Mouse (Mus musculus) stomach, postnatal 0 days (tissue): ENCODE data around the gene Gsto2. TPM values are rescaled to one million over a fixed set of nuclear protein-coding genes. Genes with fewer than 3 reads are reported as not detected.

Experiments used
- ATAC-seq: fragments of 200-750 bp; cut with Nextera tagmentation; 2 replicates; pipeline ENCODE4 v1.8.0; 2017; ENCODE audit not compliant: low FRiP score, low TSS enrichment
- DNase-seq: peaks from one replicate; pipeline ENCODE4 v3.0.0-alpha.2; 2016; ENCODE audit warnings: low spot score
- H3K27ac ChIP-seq: fragments of 300-500 bp; sonication (generic); replicated peaks from 2 replicates; pipeline ENCODE4 v1.5.1; 2014; ENCODE audit warnings: mild to moderate bottlenecking, control low read depth
- H3K27me3 ChIP-seq: fragments of 300-500 bp; sonication (generic); 2 replicates; pipeline ENCODE4 v1.6.1; 2014; ENCODE audit warnings: low read length; ENCODE audit not compliant: control insufficient read depth, insufficient read depth
- H3K36me3 ChIP-seq: fragments of 300-500 bp; sonication (generic); 2 replicates; pipeline ENCODE4 v1.6.1; 2014; ENCODE audit warnings: low read length, mixed read lengths; ENCODE audit not compliant: control insufficient read depth, insufficient read depth
- H3K4me1 ChIP-seq: fragments of 300-500 bp; sonication (generic); replicated peaks from 2 replicates; pipeline ENCODE4 v1.6.1; 2014; ENCODE audit warnings: antibody characterized with exemption; ENCODE audit not compliant: control insufficient read depth, insufficient read depth
- H3K4me2 ChIP-seq: fragments of 300-500 bp; sonication (generic); replicated peaks from 2 replicates; pipeline ENCODE4 v1.6.1; 2014; ENCODE audit warnings: low read depth, mild to moderate bottlenecking, control low read depth, moderate library complexity
- H3K4me3 ChIP-seq: fragments of 300-500 bp; sonication (generic); 2 replicates; pipeline ENCODE4 v1.5.1; 2014; ENCODE audit warnings: low read depth, low read length, control low read depth
- H3K9ac ChIP-seq: fragments of 300-500 bp; sonication (generic); 2 replicates; pipeline ENCODE4 v1.6.1; 2014; ENCODE audit warnings: mild to moderate bottlenecking, low read length, control low read depth, mixed read lengths
- H3K9me3 ChIP-seq: fragments of 300-500 bp; sonication (generic); 2 replicates; pipeline ENCODE4 v1.6.1; 2016; ENCODE audit warnings: low read length; ENCODE audit not compliant: control insufficient read depth
- CTCF ChIP-seq: IDR thresholded peaks from 2 replicates; pipeline ENCODE4 v1.5.1; 2016; ENCODE audit warnings: antibody characterized with exemption, low read depth, mild to moderate bottlenecking, moderate library complexity
- EP300 ChIP-seq: optimal IDR thresholded peaks from 2 replicates; pipeline ENCODE3; 2016; ENCODE audit warnings: antibody characterized with exemption
- WGBS: fragments of 180-500 bp; shearing (Covaris S2); extraction: QIAGEN DNeasy Blood & Tissue Kit; methylation state at CpG from one replicate; pipeline ENCODE4 v1.1.7; 2014; 5-methylcytosine and 5-hydroxymethylcytosine counted together
- polyA plus RNA-seq: library from polyadenylated mRNA; unstranded; fragments of >200 nt; fragmentation: Nextera tagmentation; extraction: Ambion mirVana; gene quantifications from 2 replicates; pipeline ENCODE4 v1.2.1, GENCODE M21; 2015

Gsto2 gene
- polyA plus RNA-seq, 1 experiment from 2014 or later, result 3.5 TPM

DNA sequence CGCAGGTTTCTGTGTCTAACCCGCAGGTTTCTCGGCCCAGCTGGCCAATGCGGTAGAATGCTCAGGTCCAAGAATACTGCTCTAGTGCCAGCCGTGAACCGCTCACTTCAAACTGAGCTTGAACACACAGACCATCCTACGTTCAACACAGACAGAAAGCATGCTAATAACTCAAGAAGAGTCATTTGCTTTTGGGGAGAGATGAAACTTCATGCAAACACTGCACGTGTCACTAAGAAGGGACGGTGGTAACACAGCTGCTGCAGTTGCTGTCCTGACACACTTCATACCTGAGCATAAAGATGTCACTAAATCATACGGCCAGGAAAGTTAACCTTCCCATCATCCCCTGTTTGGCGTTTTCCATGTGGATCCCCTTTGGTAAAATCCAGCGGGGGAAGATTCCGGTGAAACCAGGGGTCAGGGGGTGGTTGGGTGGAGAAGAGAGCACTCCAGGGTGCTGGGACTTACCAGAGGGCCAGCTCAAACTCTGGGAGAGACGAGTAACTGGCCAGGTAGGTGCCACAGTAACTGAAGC lies 35.4 kb upstream of the Gsto2 start:
- no peak for ATAC-seq
- Histone ChIP-seq H3K27me3 (no peaks in the 10 kb centered on the region), H3K9ac (no peak overlapping the region), H3K4me2 (no peak overlapping the region), H3K9me3 (no peaks in the 10 kb centered on the region), H3K36me3 (no peaks in the 10 kb centered on the region), H3K4me1 (no peaks in the 10 kb centered on the region), H3K4me3 (no peak overlapping the region), H3K27ac (no peak overlapping the region)
- TF ChIP-seq CTCF, result no peak
- no peak for TF ChIP-seq EP300
- WGBS, result 81% methylated on average over 14 of the region's 14 CpGs
- no peak for DNase-seq

DNA sequence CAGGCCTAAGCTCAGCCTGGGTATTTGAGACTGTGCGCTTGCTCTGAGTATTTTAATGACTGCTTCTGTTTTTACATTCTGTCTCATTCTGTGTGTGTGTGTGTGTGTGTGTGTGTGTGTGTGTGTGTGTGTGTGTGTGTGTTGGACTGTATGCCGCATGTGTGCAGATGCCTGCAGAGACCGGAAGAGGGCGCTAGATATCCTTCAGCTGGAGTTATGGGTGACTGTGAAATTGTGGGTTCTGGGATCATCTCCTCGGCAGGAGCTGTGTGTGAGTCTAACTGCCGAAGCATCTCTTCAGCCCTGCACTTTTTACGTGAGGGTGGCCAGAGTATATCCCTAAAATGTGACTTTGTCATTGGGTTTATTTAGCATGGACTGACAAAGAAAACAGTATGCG lies 34.2 kb upstream of the Gsto2 start:
- 95% methylated on average over 8 of the region's 8 CpGs for WGBS

DNA sequence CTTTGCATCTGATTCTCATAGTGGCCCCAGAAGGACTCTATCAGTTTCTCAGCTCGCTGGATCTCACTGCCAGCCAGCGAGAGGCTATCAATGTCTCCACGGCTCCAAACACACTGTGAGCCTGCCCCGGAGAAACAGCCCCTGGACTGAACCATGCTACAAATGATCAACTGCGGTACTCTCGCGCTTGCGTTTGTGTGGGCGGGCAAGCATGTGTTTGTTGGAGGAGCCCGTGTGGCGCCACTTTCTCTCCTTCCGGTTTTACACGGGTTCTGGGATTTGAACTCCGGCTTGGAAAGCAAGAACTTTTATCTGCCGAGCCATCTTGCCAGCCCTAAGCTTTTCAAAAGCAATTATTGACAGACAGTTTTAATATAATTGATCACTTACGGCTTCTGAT lies 33.0 kb upstream of the Gsto2 start:
- Histone ChIP-seq H3K4me2 (no peak overlapping the region), H3K4me3 (no peak overlapping the region), H3K4me1 (no peaks in the 10 kb centered on the region), H3K9ac (no peak overlapping the region), H3K36me3 (no peaks in the 10 kb centered on the region), H3K9me3 (no peaks in the 10 kb centered on the region), H3K27me3 (no peaks in the 10 kb centered on the region), H3K27ac (no peak overlapping the region)
- ATAC-seq (no peak), DNase-seq (no peak)
- TF ChIP-seq EP300 (no peak), CTCF (no peak)
- WGBS, result 86% methylated on average over 16 of the region's 16 CpGs

More for the DNA sequence above, 34.2 kb upstream of the Gsto2 start:
- DNase-seq (no peak), ATAC-seq (no peak)
- no peak overlapping the region for H3K4me3 ChIP-seq
- no peaks in the 10 kb centered on the region for H3K27me3 ChIP-seq
- no peaks in the 10 kb centered on the region for H3K36me3 ChIP-seq
- TF ChIP-seq CTCF (peak; percentile 8; the same call in 1 of the 2 replicates), EP300 (no peak)
- no peak overlapping the region for H3K27ac ChIP-seq
- H3K4me2 ChIP-seq, result no peak overlapping the region
- H3K9ac ChIP-seq, result no peak overlapping the region
- no peaks in the 10 kb centered on the region for H3K4me1 ChIP-seq
- no peaks in the 10 kb centered on the region for H3K9me3 ChIP-seq

DNA sequence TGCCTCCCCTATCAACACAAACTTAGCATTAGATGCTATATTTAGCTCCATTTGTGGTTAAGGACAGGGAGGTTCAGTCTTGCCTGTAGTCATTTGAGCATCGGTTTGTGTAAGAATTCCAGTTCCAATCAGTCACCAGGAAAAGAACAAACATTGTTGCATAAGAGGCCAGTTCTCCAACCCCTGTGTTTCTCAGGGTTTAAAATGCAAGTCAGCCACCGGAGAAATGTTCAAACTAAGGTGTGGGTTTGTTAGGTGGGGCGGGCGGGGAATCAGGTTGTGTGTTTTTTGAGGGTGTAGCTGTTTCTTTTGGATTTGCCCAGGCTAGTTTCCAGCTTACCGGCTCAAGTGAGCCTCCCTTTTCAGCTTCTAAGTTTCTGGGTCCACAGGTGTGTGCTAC lies 30.7 kb upstream of the Gsto2 start:
- Histone ChIP-seq H3K27me3 (no peaks in the 10 kb centered on the region), H3K27ac (peak overlapping the region; percentile 83), H3K9me3 (no peaks in the 10 kb centered on the region), H3K4me2 (no peak overlapping the region), H3K4me3 (no peak overlapping the region), H3K9ac (no peak overlapping the region), H3K36me3 (no peaks in the 10 kb centered on the region), H3K4me1 (no peaks in the 10 kb centered on the region)
- TF ChIP-seq CTCF (no peak), EP300 (no peak)
- WGBS, result 56% methylated on average over 5 of the region's 5 CpGs
- ATAC-seq, result peak; percentile 79
- DNase-seq, result peak; percentile 77

DNA sequence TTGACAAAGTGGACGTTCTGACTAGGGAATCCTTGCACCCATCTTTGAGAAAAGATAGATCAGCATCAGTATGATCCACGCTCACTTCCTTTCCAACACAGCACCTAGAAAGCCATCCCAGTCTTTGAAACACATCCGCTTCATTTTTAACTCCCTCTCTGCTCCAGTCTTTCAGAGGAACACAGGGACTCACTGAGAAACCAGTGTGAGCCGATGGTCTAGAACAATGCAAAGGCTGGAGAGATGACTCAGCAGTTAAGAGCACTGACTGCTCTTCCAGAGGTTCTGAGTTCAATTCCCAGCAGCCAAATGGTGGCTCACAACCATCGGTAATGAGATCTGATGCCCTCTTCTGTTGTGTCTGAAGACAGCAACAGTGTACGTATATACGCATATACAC lies 29.6 kb upstream of the Gsto2 start:
- Histone ChIP-seq H3K9ac (no peak overlapping the region), H3K4me3 (no peak overlapping the region), H3K36me3 (no peaks in the 10 kb centered on the region), H3K4me2 (no peak overlapping the region), H3K27me3 (no peaks in the 10 kb centered on the region), H3K9me3 (no peaks in the 10 kb centered on the region), H3K27ac (peak overlapping the region; percentile 83), H3K4me1 (no peaks in the 10 kb centered on the region)
- DNase-seq, result no peak
- TF ChIP-seq EP300 (no peak), CTCF (no peak)
- 76% methylated on average over 7 of the region's 7 CpGs for WGBS
- ATAC-seq, result no peak

DNA sequence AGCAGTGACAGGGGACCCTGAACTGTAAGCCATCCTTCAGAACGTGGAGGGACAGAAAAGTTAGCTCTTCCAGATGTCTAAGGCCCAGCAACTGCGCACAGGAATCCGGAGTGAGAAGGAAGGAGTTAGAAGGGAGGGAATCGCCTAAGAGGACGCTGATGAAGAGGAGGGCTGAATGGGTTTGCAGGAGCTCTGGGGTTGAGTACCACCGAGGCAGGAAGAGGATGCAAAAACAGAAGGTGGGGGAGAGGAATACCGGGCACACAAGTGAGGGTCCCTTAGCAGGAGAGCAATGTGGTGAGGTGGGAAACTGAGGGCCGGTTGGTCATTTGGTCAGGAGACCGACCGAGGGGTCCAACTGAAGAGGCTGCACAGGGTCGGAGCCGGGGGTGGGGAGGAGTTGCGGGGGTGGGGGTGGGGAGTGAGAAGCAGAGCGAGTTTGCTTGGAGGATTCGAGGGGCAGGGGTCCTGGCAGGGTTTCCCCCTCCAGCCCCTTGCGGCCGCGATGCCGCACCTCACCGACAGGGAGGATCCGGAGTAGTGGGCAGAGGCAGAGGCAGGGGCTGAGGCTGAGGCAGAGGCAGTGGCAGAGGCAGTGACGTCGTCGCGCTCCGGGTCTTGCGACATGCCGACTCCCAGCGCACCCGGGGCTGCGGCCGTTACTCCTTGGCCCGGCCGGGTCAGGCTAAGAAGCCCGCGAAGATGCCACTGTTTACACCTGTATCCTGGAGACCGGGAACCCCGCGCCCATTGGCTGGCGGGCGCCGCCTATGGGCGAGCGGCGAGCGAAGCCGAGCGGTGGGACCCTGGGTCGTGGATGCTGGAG lies 28.4 kb upstream of the Gsto2 start:
- DNase-seq, result peak; percentile 79
- H3K9ac ChIP-seq, result peak overlapping the region; percentile 48; the same call in 1 of the 2 replicates
- no peak overlapping the region for H3K27ac ChIP-seq

More for the DNA sequence above, 28.4 kb upstream of the Gsto2 start:
- Histone ChIP-seq H3K27me3 (no peaks in the 10 kb centered on the region), H3K36me3 (no peaks in the 10 kb centered on the region), H3K4me1 (no peaks in the 10 kb centered on the region), H3K4me3 (peak overlapping the region; percentile 47), H3K4me2 (peak overlapping the region; percentile 77), H3K9me3 (no peaks in the 10 kb centered on the region)
- peak; percentile 84 for ATAC-seq
- TF ChIP-seq CTCF, result peak; percentile 63
- no peak for TF ChIP-seq EP300
- WGBS, result 7% methylated on average over 49 of the region's 49 CpGs
